Mouse (Mus musculus): ENCODE data around the gene Fermt2.

GRCm38 (mm10) chr14:45551121-45551768, 21.3 kb upstream of the Fermt2 start:
- TF ChIP-seq CTCF (IDR thresholded peaks at IDR 0.05; ENCODE audit: insufficient read depth, low read length) (no peak), POLR2A (IDR thresholded peaks at IDR 0.05; ENCODE audit: borderline replicate concordance, extremely low read depth, low read depth, low read length) (no peak)

Data from lung, adult 2 months (tissue).